Mouse (Mus musculus): Measurements from ENCODE around the gene Pacrg. TPM values are rescaled to one million over a fixed set of nuclear protein-coding genes. Genes with fewer than 3 reads are reported as not detected.

Pacrg gene
- polyA plus RNA-seq, 1 experiment from 2014 or later: 3.6 TPM

- Histone ChIP-seq H3K4me3 (ENCODE audit: low read depth, low read length) (no peak overlapping the region), H3K4me1 (ENCODE audit: control insufficient read depth, insufficient read depth, low read length) (no peaks in the 10 kb centered on the region), H3K9ac (ENCODE audit: low read depth, low read length) (no peak overlapping the region), H3K9me3 (ENCODE audit: control insufficient read depth, low read length) (no peaks in the 10 kb centered on the region), H3K27me3 (replicated peaks; ENCODE audit: control insufficient read depth, insufficient read depth, low read length) (no peaks in the 10 kb centered on the region), H3K4me2 (ENCODE audit: low read depth, low read length) (no peak overlapping the region), H3K36me3 (ENCODE audit: control insufficient read depth, insufficient read depth, low read length) (no peaks in the 10 kb centered on the region), H3K27ac (replicated peaks; ENCODE audit: low read depth, low read length) (no peak overlapping the region)
- ATAC-seq (ENCODE audit: low read depth): no peak
- WGBS: 82% methylated on average over 4 of the region's 4 CpGs
- no peak for DNase-seq (ENCODE audit: low spot score)
Observed at GRCm38 (mm10) chr17:10608146-10608545, 232.0 kb downstream of the Pacrg start.

GRCm38 (mm10) chr17:10606090-10606489 lies 234.0 kb downstream of the Pacrg start:
- Histone ChIP-seq H3K27ac (replicated peaks; ENCODE audit: low read depth, low read length) (no peak overlapping the region), H3K36me3 (ENCODE audit: control insufficient read depth, insufficient read depth, low read length) (no peaks in the 10 kb centered on the region), H3K27me3 (replicated peaks; ENCODE audit: control insufficient read depth, insufficient read depth, low read length) (no peaks in the 10 kb centered on the region), H3K4me3 (ENCODE audit: low read depth, low read length) (no peak overlapping the region), H3K4me2 (ENCODE audit: low read depth, low read length) (no peak overlapping the region), H3K9me3 (ENCODE audit: control insufficient read depth, low read length) (no peaks in the 10 kb centered on the region), H3K9ac (ENCODE audit: low read depth, low read length) (no peak overlapping the region), H3K4me1 (ENCODE audit: control insufficient read depth, insufficient read depth, low read length) (no peaks in the 10 kb centered on the region)
- ATAC-seq (ENCODE audit: low read depth): no peak
- 52% methylated on average over 3 of the region's 3 CpGs for WGBS
- no peak for DNase-seq (ENCODE audit: low spot score)

- no peak overlapping the region for H3K4me3 ChIP-seq (ENCODE audit: low read depth, low read length)
- DNase-seq (ENCODE audit: low spot score) (no peak), ATAC-seq (ENCODE audit: low read depth) (no peak)
- no peaks in the 10 kb centered on the region for H3K27me3 ChIP-seq (replicated peaks; ENCODE audit: control insufficient read depth, insufficient read depth, low read length)
- no peak overlapping the region for H3K27ac ChIP-seq (replicated peaks; ENCODE audit: low read depth, low read length)
- H3K4me2 ChIP-seq (ENCODE audit: low read depth, low read length): no peak overlapping the region
- H3K36me3 ChIP-seq (ENCODE audit: control insufficient read depth, insufficient read depth, low read length): no peaks in the 10 kb centered on the region
- H3K9me3 ChIP-seq (ENCODE audit: control insufficient read depth, low read length): no peaks in the 10 kb centered on the region
- H3K4me1 ChIP-seq (ENCODE audit: control insufficient read depth, insufficient read depth, low read length): no peaks in the 10 kb centered on the region
- WGBS: 91% methylated on average over 4 of the region's 4 CpGs
- no peak overlapping the region for H3K9ac ChIP-seq (ENCODE audit: low read depth, low read length)
Observed at GRCm38 (mm10) chr17:10597741-10598140, 242.4 kb downstream of the Pacrg start.

- no peak for DNase-seq (ENCODE audit: low spot score)
- no peaks in the 10 kb centered on the region for H3K36me3 ChIP-seq (ENCODE audit: control insufficient read depth, insufficient read depth, low read length)
Observed at GRCm38 (mm10) chr17:10589604-10590003, 250.5 kb downstream of the Pacrg start.

GRCm38 (mm10) chr17:10588922-10589400 lies 251.2 kb downstream of the Pacrg start:
- Histone ChIP-seq H3K9ac (ENCODE audit: low read depth, low read length) (no peak overlapping the region), H3K4me3 (ENCODE audit: low read depth, low read length) (no peak overlapping the region), H3K27ac (replicated peaks; ENCODE audit: low read depth, low read length) (no peak overlapping the region), H3K4me2 (ENCODE audit: low read depth, low read length) (no peak overlapping the region), H3K4me1 (ENCODE audit: control insufficient read depth, insufficient read depth, low read length) (no peaks in the 10 kb centered on the region), H3K36me3 (ENCODE audit: control insufficient read depth, insufficient read depth, low read length) (no peaks in the 10 kb centered on the region), H3K27me3 (replicated peaks; ENCODE audit: control insufficient read depth, insufficient read depth, low read length) (no peaks in the 10 kb centered on the region), H3K9me3 (ENCODE audit: control insufficient read depth, low read length) (no peaks in the 10 kb centered on the region)
- DNase-seq (ENCODE audit: low spot score): no peak
- 77% methylated on average over 7 of the region's 7 CpGs for WGBS
- ATAC-seq (ENCODE audit: low read depth): no peak

More at GRCm38 (mm10) chr17:10589604-10590003, 250.5 kb downstream of the Pacrg start:
- Histone ChIP-seq H3K27ac (replicated peaks; ENCODE audit: low read depth, low read length) (no peak overlapping the region), H3K9ac (ENCODE audit: low read depth, low read length) (no peak overlapping the region), H3K27me3 (replicated peaks; ENCODE audit: control insufficient read depth, insufficient read depth, low read length) (no peaks in the 10 kb centered on the region), H3K4me3 (ENCODE audit: low read depth, low read length) (no peak overlapping the region), H3K4me2 (ENCODE audit: low read depth, low read length) (no peak overlapping the region), H3K9me3 (ENCODE audit: control insufficient read depth, low read length) (no peaks in the 10 kb centered on the region), H3K4me1 (ENCODE audit: control insufficient read depth, insufficient read depth, low read length) (no peaks in the 10 kb centered on the region)
- 59% methylated on average over 7 of the region's 7 CpGs for WGBS
- ATAC-seq (ENCODE audit: low read depth): no peak

- Histone ChIP-seq H3K4me3 (ENCODE audit: low read depth, low read length) (no peak overlapping the region), H3K4me2 (ENCODE audit: low read depth, low read length) (no peak overlapping the region), H3K9ac (ENCODE audit: low read depth, low read length) (no peak overlapping the region), H3K27ac (replicated peaks; ENCODE audit: low read depth, low read length) (no peak overlapping the region), H3K27me3 (replicated peaks; ENCODE audit: control insufficient read depth, insufficient read depth, low read length) (no peaks in the 10 kb centered on the region), H3K4me1 (ENCODE audit: control insufficient read depth, insufficient read depth, low read length) (no peaks in the 10 kb centered on the region), H3K36me3 (ENCODE audit: control insufficient read depth, insufficient read depth, low read length) (no peaks in the 10 kb centered on the region), H3K9me3 (ENCODE audit: control insufficient read depth, low read length) (no peaks in the 10 kb centered on the region)
- ATAC-seq (ENCODE audit: low read depth) (no peak), DNase-seq (ENCODE audit: low spot score) (no peak)
- WGBS: 61% methylated on average over 3 of the region's 3 CpGs
Observed at GRCm38 (mm10) chr17:10583301-10583700, 256.8 kb downstream of the Pacrg start.

- DNase-seq (ENCODE audit: low spot score) (peak; percentile 34), ATAC-seq (ENCODE audit: low read depth) (no peak)
- no peaks in the 10 kb centered on the region for H3K4me1 ChIP-seq (ENCODE audit: control insufficient read depth, insufficient read depth, low read length)
- WGBS: 42% methylated on average over 7 of the region's 7 CpGs
- no peak overlapping the region for H3K9ac ChIP-seq (ENCODE audit: low read depth, low read length)
- no peak overlapping the region for H3K4me2 ChIP-seq (ENCODE audit: low read depth, low read length)
- H3K4me3 ChIP-seq (ENCODE audit: low read depth, low read length): no peak overlapping the region
- H3K27ac ChIP-seq (replicated peaks; ENCODE audit: low read depth, low read length): no peak overlapping the region
- H3K9me3 ChIP-seq (ENCODE audit: control insufficient read depth, low read length): no peaks in the 10 kb centered on the region
- no peaks in the 10 kb centered on the region for H3K27me3 ChIP-seq (replicated peaks; ENCODE audit: control insufficient read depth, insufficient read depth, low read length)
- no peaks in the 10 kb centered on the region for H3K36me3 ChIP-seq (ENCODE audit: control insufficient read depth, insufficient read depth, low read length)
Observed at GRCm38 (mm10) chr17:10575306-10575705, 264.8 kb downstream of the Pacrg start.

GRCm38 (mm10) chr17:10572436-10572835 lies 267.7 kb downstream of the Pacrg start:
- Histone ChIP-seq H3K27ac (replicated peaks; ENCODE audit: low read depth, low read length) (no peak overlapping the region), H3K9ac (ENCODE audit: low read depth, low read length) (no peak overlapping the region), H3K9me3 (ENCODE audit: control insufficient read depth, low read length) (no peaks in the 10 kb centered on the region), H3K4me2 (ENCODE audit: low read depth, low read length) (no peak overlapping the region), H3K4me1 (ENCODE audit: control insufficient read depth, insufficient read depth, low read length) (no peaks in the 10 kb centered on the region), H3K36me3 (ENCODE audit: control insufficient read depth, insufficient read depth, low read length) (no peaks in the 10 kb centered on the region), H3K27me3 (replicated peaks; ENCODE audit: control insufficient read depth, insufficient read depth, low read length) (no peaks in the 10 kb centered on the region), H3K4me3 (ENCODE audit: low read depth, low read length) (no peak overlapping the region)
- WGBS: 86% methylated on average over 4 of the region's 4 CpGs
- ATAC-seq (ENCODE audit: low read depth) (no peak), DNase-seq (ENCODE audit: low spot score) (no peak)

- DNase-seq (ENCODE audit: low spot score) (no peak), ATAC-seq (ENCODE audit: low read depth) (no peak)
- Histone ChIP-seq H3K9ac (ENCODE audit: low read depth, low read length) (no peak overlapping the region), H3K4me3 (ENCODE audit: low read depth, low read length) (no peak overlapping the region), H3K9me3 (ENCODE audit: control insufficient read depth, low read length) (no peaks in the 10 kb centered on the region), H3K27me3 (replicated peaks; ENCODE audit: control insufficient read depth, insufficient read depth, low read length) (no peaks in the 10 kb centered on the region), H3K4me2 (ENCODE audit: low read depth, low read length) (no peak overlapping the region), H3K36me3 (ENCODE audit: control insufficient read depth, insufficient read depth, low read length) (no peaks in the 10 kb centered on the region), H3K4me1 (ENCODE audit: control insufficient read depth, insufficient read depth, low read length) (no peaks in the 10 kb centered on the region), H3K27ac (replicated peaks; ENCODE audit: low read depth, low read length) (no peak overlapping the region)
- WGBS: 87% methylated on average over 10 of the region's 10 CpGs
Observed at GRCm38 (mm10) chr17:10569270-10569669, 270.8 kb downstream of the Pacrg start.

Measured in embryonic facial prominence, embryonic 14.5 days (tissue).